Mouse (Mus musculus): ENCODE results near the gene Pih1d1. TPM values are rescaled to one million over a fixed set of nuclear protein-coding genes. Genes with fewer than 3 reads are reported as not detected.

Pih1d1 gene
- total and polyA plus RNA-seq, 3 experiments, result 33.8 to 48.1 (median 36.7) TPM

GRCm38 (mm10) chr7:45196176-45196535 is 42.1 kb downstream of the Pih1d1 start:
- Histone ChIP-seq H3K4me3 (no peak overlapping the region), H3K9ac (ENCODE audit: low read depth, low read length) (no peak overlapping the region), H3K79me2 (replicated peaks; ENCODE audit: control insufficient read depth, insufficient read depth, low read length) (no peaks in the 10 kb centered on the region), H3K4me1 (ENCODE audit: control insufficient read depth, insufficient read depth, low read length) (no peaks in the 10 kb centered on the region; the same call in 1 of the 2 replicates), H3K27ac (no peak overlapping the region), H3K27me3 (ENCODE audit: control insufficient read depth, insufficient read depth, low read length) (no peaks in the 10 kb centered on the region), H3K36me3 (ENCODE audit: control insufficient read depth, insufficient read depth, low read length) (no peaks in the 10 kb centered on the region)
- no peak for TF ChIP-seq EP300 (IDR thresholded peaks at IDR 0.05; ENCODE audit: insufficient read depth, low read depth, low read length)
- TF ChIP-seq POLR2A (IDR thresholded peaks at IDR 0.05; ENCODE audit: insufficient read depth, low read depth, low read length), result no peak
- no peak for TF ChIP-seq CTCF (IDR thresholded peaks at IDR 0.05)
- 82% methylated on average over 4 of the region's 4 CpGs for WGBS
- intact Hi-C loops (cut with DNase I), result no loop called here
- DNase-seq, result no peak

GRCm38 (mm10) chr7:45196994-45197393 is 42.9 kb downstream of the Pih1d1 start:
- H3K9ac ChIP-seq (ENCODE audit: low read depth, low read length), result no peak overlapping the region
- no peaks in the 10 kb centered on the region for H3K79me2 ChIP-seq (replicated peaks; ENCODE audit: control insufficient read depth, insufficient read depth, low read length)
- no peaks in the 10 kb centered on the region for H3K36me3 ChIP-seq (ENCODE audit: control insufficient read depth, insufficient read depth, low read length)
- no peak overlapping the region for H3K27ac ChIP-seq
- TF ChIP-seq POLR2A (IDR thresholded peaks at IDR 0.05; ENCODE audit: insufficient read depth, low read depth, low read length), result no peak
- TF ChIP-seq CTCF (IDR thresholded peaks at IDR 0.05), result no peak
- no peak for TF ChIP-seq EP300 (IDR thresholded peaks at IDR 0.05; ENCODE audit: insufficient read depth, low read depth, low read length)
- WGBS, result 58% methylated on average over 5 of the region's 5 CpGs
- intact Hi-C loops (cut with DNase I), result no loop called here
- H3K27me3 ChIP-seq (ENCODE audit: control insufficient read depth, insufficient read depth, low read length), result no peaks in the 10 kb centered on the region
- no peak overlapping the region for H3K4me3 ChIP-seq
- DNase-seq, result no peak
- no peaks in the 10 kb centered on the region; the same call in 1 of the 2 replicates for H3K4me1 ChIP-seq (ENCODE audit: control insufficient read depth, insufficient read depth, low read length)

GRCm38 (mm10) chr7:45198435-45198834 is 44.3 kb downstream of the Pih1d1 start:
- H3K9ac ChIP-seq (ENCODE audit: low read depth, low read length), result no peak overlapping the region
- DNase-seq, result peak; percentile 73 to 76
- intact Hi-C loops (cut with DNase I), result loop anchor here (1.0 kb wide), 2 partner anchors 36 to 118 kb away; no protein-coding TSS in a partner anchor
- 10% methylated on average over 5 of the region's 5 CpGs for WGBS
- H3K36me3 ChIP-seq (ENCODE audit: control insufficient read depth, insufficient read depth, low read length), result no peaks in the 10 kb centered on the region
- H3K4me1 ChIP-seq (ENCODE audit: control insufficient read depth, insufficient read depth, low read length), result no peaks in the 10 kb centered on the region; the same call in 1 of the 2 replicates
- no peaks in the 10 kb centered on the region for H3K27me3 ChIP-seq (ENCODE audit: control insufficient read depth, insufficient read depth, low read length)
- no peak overlapping the region for H3K4me3 ChIP-seq
- H3K79me2 ChIP-seq (replicated peaks; ENCODE audit: control insufficient read depth, insufficient read depth, low read length), result no peaks in the 10 kb centered on the region
- TF ChIP-seq CTCF (IDR thresholded peaks at IDR 0.05) (peak; percentile 84), EP300 (IDR thresholded peaks at IDR 0.05; ENCODE audit: insufficient read depth, low read depth, low read length) (peak; percentile 83), POLR2A (IDR thresholded peaks at IDR 0.05; ENCODE audit: insufficient read depth, low read depth, low read length) (no peak)
- no peak overlapping the region for H3K27ac ChIP-seq

- no peak for DNase-seq
- H3K36me3 ChIP-seq (ENCODE audit: control insufficient read depth, insufficient read depth, low read length), result no peaks in the 10 kb centered on the region
- H3K27ac ChIP-seq, result no peak overlapping the region
- H3K79me2 ChIP-seq (replicated peaks; ENCODE audit: control insufficient read depth, insufficient read depth, low read length), result no peaks in the 10 kb centered on the region
- H3K27me3 ChIP-seq (ENCODE audit: control insufficient read depth, insufficient read depth, low read length), result no peaks in the 10 kb centered on the region
- intact Hi-C loops (cut with DNase I), result loop anchor here (1.0 kb wide), 2 partner anchors 37 to 119 kb away; no protein-coding TSS in a partner anchor
- H3K4me1 ChIP-seq (ENCODE audit: control insufficient read depth, insufficient read depth, low read length), result no peaks in the 10 kb centered on the region; the same call in 1 of the 2 replicates
- 74% methylated on average over 11 of the region's 11 CpGs for WGBS
- H3K4me3 ChIP-seq, result no peak overlapping the region
- TF ChIP-seq POLR2A (IDR thresholded peaks at IDR 0.05; ENCODE audit: insufficient read depth, low read depth, low read length), result no peak
- no peak for TF ChIP-seq CTCF (IDR thresholded peaks at IDR 0.05)
- no peak for TF ChIP-seq EP300 (IDR thresholded peaks at IDR 0.05; ENCODE audit: insufficient read depth, low read depth, low read length)
- no peak overlapping the region for H3K9ac ChIP-seq (ENCODE audit: low read depth, low read length)
These were observed 44.9 kb downstream of the Pih1d1 start for GRCm38 (mm10) chr7:45198961-45199360.

GRCm38 (mm10) chr7:45202654-45203053 is 48.6 kb downstream of the Pih1d1 start:
- no peak overlapping the region for H3K27ac ChIP-seq
- intact Hi-C loops (cut with DNase I), result loop anchor here (5.0 kb wide), 1 partner anchor 220 kb away; no protein-coding TSS in a partner anchor
- 33% methylated on average over 10 of the region's 10 CpGs for WGBS
- no peak overlapping the region for H3K4me3 ChIP-seq
- no peak overlapping the region for H3K9ac ChIP-seq (ENCODE audit: low read depth, low read length)
- TF ChIP-seq CTCF (IDR thresholded peaks at IDR 0.05), result no peak
- no peak for TF ChIP-seq POLR2A (IDR thresholded peaks at IDR 0.05; ENCODE audit: insufficient read depth, low read depth, low read length)
- TF ChIP-seq EP300 (IDR thresholded peaks at IDR 0.05; ENCODE audit: insufficient read depth, low read depth, low read length), result no peak
- no peak for DNase-seq
- peaks cover 1% of the 10 kb centered on the region; the same call in 1 of the 2 replicates for H3K4me1 ChIP-seq (ENCODE audit: control insufficient read depth, insufficient read depth, low read length)
- H3K27me3 ChIP-seq (ENCODE audit: control insufficient read depth, insufficient read depth, low read length), result no peaks in the 10 kb centered on the region
- no peaks in the 10 kb centered on the region for H3K79me2 ChIP-seq (replicated peaks; ENCODE audit: control insufficient read depth, insufficient read depth, low read length)
- no peaks in the 10 kb centered on the region for H3K36me3 ChIP-seq (ENCODE audit: control insufficient read depth, insufficient read depth, low read length)

- Histone ChIP-seq H3K27me3 (ENCODE audit: control insufficient read depth, insufficient read depth, low read length) (no peaks in the 10 kb centered on the region), H3K9ac (ENCODE audit: low read depth, low read length) (peak within 1 kb of the TSS; percentile 44), H3K36me3 (ENCODE audit: control insufficient read depth, insufficient read depth, low read length) (no peaks in the 10 kb centered on the region), H3K27ac (no peak within 1 kb of the TSS), H3K4me3 (peak within 1 kb of the TSS; percentile 59), H3K4me1 (ENCODE audit: control insufficient read depth, insufficient read depth, low read length) (peaks cover 1% of the 10 kb centered on the region; the same call in 1 of the 2 replicates), H3K79me2 (replicated peaks; ENCODE audit: control insufficient read depth, insufficient read depth, low read length) (no peaks in the 10 kb centered on the region)
- WGBS, result 9% methylated on average over 44 of the region's 44 CpGs
- DNase-seq, result peak; percentile 81 to 90
- TF ChIP-seq EP300 (IDR thresholded peaks at IDR 0.05; ENCODE audit: insufficient read depth, low read depth, low read length), result no peak
- no peak for TF ChIP-seq CTCF (IDR thresholded peaks at IDR 0.05)
- TF ChIP-seq POLR2A (IDR thresholded peaks at IDR 0.05; ENCODE audit: insufficient read depth, low read depth, low read length), result peak; percentile 73
- intact Hi-C loops (cut with DNase I), result loop anchor here (5.0 kb wide), 1 partner anchor 222 kb away; no protein-coding TSS in a partner anchor
These were observed 50.5 kb downstream of the Pih1d1 start, which contains the start of gene Ccdc155 for GRCm38 (mm10) chr7:45204380-45205143. Gene Ccdc155, minus strand, starts transcription at chr7:45204892.

All from heart, adult 2 months (tissue).